Mouse (Mus musculus) MEL (cell line): ENCODE results near the gene Hoxd11. TPM values are rescaled to one million over a fixed set of nuclear protein-coding genes. Genes with fewer than 3 reads are reported as not detected.

Experiments
- DNase-seq: peaks from one replicate; pipeline ENCODE4 v3.0.0; 2011; ENCODE audit warnings: low read depth, low spot score
- H3K27ac ChIP-seq: 2 replicates; pipeline ENCODE4 v1.5.1; 2012; ENCODE audit warnings: low read depth, mild to moderate bottlenecking, control low read depth, low read length, moderate library complexity; ENCODE audit not compliant: control insufficient read depth
- H3K27me3 ChIP-seq, 2 experiments: fragments of 150-350 bp in 1 of 2; sonication (generic) in 1 of 2; 2 replicates each; pipeline ENCODE4 v1.6.1; 2012; ENCODE audit warnings: low read length in 2 of 2, mild to moderate bottlenecking in 2 of 2, improper control_type of control experiment in 1 of 2, moderate library complexity in 1 of 2; ENCODE audit not compliant: insufficient read depth in 2 of 2, control insufficient read depth in 1 of 2
- H3K36me3 ChIP-seq, 2 experiments: 2 replicates each; pipeline ENCODE4 v1.6.1; 2012 to 2014; ENCODE audit warnings: low read length in 2 of 2, improper control_type of control experiment in 1 of 2, inconsistent platforms in 1 of 2, mild to moderate bottlenecking in 1 of 2; ENCODE audit not compliant: insufficient read depth in 2 of 2, control insufficient read depth in 1 of 2
- H3K4me1 ChIP-seq, 2 experiments: fragments of 150-350 bp in 1 of 2; sonication (generic) in 1 of 2; 2 replicates each; pipeline ENCODE4 v1.6.1; 2012; ENCODE audit warnings: low read length in 2 of 2, improper control_type of control experiment in 1 of 2, mild to moderate bottlenecking in 1 of 2; ENCODE audit not compliant: insufficient read depth in 2 of 2, control insufficient read depth in 1 of 2
- H3K4me3 ChIP-seq, 2 experiments: fragments of 150-350 bp in 1 of 2; sonication (generic) in 1 of 2; 2 replicates each; pipeline ENCODE4 v1.5.1; 2012; ENCODE audit warnings: low read depth in 2 of 2, low read length in 2 of 2, mild to moderate bottlenecking in 2 of 2, moderate library complexity in 2 of 2, control low read depth in 1 of 2, improper control_type of control experiment in 1 of 2; ENCODE audit not compliant: control insufficient read depth in 1 of 2, insufficient read depth in 1 of 2
- H3K79me2 ChIP-seq: 2 replicates; pipeline ENCODE4 v1.6.1; 2012; ENCODE audit warnings: mild to moderate bottlenecking, low read length, moderate library complexity; ENCODE audit not compliant: control insufficient read depth, poor library complexity, insufficient read depth
- H3K9ac ChIP-seq: 2 replicates; pipeline ENCODE4 v1.6.1; 2012; ENCODE audit warnings: low read depth, mild to moderate bottlenecking, control low read depth, low read length, moderate library complexity; ENCODE audit not compliant: control insufficient read depth, poor library complexity, severe bottlenecking
- H3K9me3 ChIP-seq: fragments of 150-350 bp; sonication (generic); replicated peaks from 2 replicates; pipeline ENCODE4 v1.6.1; 2012; ENCODE audit warnings: mild to moderate bottlenecking, low read length, improper control_type of control experiment, moderate library complexity; ENCODE audit not compliant: insufficient read depth
- CTCF ChIP-seq, 3 experiments: IDR thresholded peaks in 2 of 3; conservative IDR thresholded peaks in 1 of 3; 2 replicates each; pipeline ENCODE4 v1.5.1; 2011 to 2012; ENCODE audit warnings: low read length in 3 of 3, low read depth in 2 of 3, mild to moderate bottlenecking in 2 of 3, improper control_type of control experiment in 1 of 3, inconsistent platforms in 1 of 3, mixed read lengths in 1 of 3, moderate library complexity in 1 of 3; ENCODE audit not compliant: control insufficient read depth in 1 of 3, insufficient read depth in 1 of 3, poor library complexity in 1 of 3, severe bottlenecking in 1 of 3
- E2F4 ChIP-seq: IDR thresholded peaks from 2 replicates; pipeline ENCODE4 v1.6.1; 2011; ENCODE audit warnings: low read depth, low read length, improper control_type of control experiment, borderline replicate concordance
- EP300 ChIP-seq, 2 experiments: IDR thresholded peaks; 2 replicates each; pipeline ENCODE4 v1.6.1; 2011; ENCODE audit warnings: improper control_type of control experiment in 2 of 2, low read length in 2 of 2, low read depth in 1 of 2, mild to moderate bottlenecking in 1 of 2
- ETS1 ChIP-seq: IDR thresholded peaks from 2 replicates; pipeline ENCODE4 v1.6.1; 2012; ENCODE audit warnings: low read depth, mild to moderate bottlenecking, inconsistent platforms, low read length, improper control_type of control experiment, moderate library complexity
- GABPA ChIP-seq: IDR thresholded peaks from 2 replicates; pipeline ENCODE4 v1.6.1; 2012; ENCODE audit warnings: low read depth, mild to moderate bottlenecking, inconsistent platforms, low read length, improper control_type of control experiment, moderate library complexity
- GATA1 ChIP-seq: IDR thresholded peaks from 2 replicates; pipeline ENCODE4 v1.6.1; 2011; ENCODE audit warnings: low read depth, low read length, improper control_type of control experiment
- HCFC1 ChIP-seq: IDR thresholded peaks from 2 replicates; pipeline ENCODE4 v1.6.1; 2012; ENCODE audit warnings: low read depth, mild to moderate bottlenecking, inconsistent platforms, low read length, improper control_type of control experiment, moderate library complexity
- JUND ChIP-seq: IDR thresholded peaks from 2 replicates; pipeline ENCODE4 v1.6.1; 2011; ENCODE audit warnings: low read depth, mild to moderate bottlenecking, improper control_type of control experiment, low read length
- KAT2A ChIP-seq: conservative IDR thresholded peaks from 2 replicates; pipeline ENCODE4 v1.6.1; 2012; ENCODE audit warnings: low read depth, low read length, improper control_type of control experiment, inconsistent platforms
- MAFK ChIP-seq: IDR thresholded peaks from 2 replicates; pipeline ENCODE4 v1.6.1; 2011; ENCODE audit warnings: low read depth, mild to moderate bottlenecking, low read length, improper control_type of control experiment, borderline replicate concordance
- MAX ChIP-seq: IDR thresholded peaks from 2 replicates; pipeline ENCODE4 v1.6.1; 2011; ENCODE audit warnings: low read length, improper control_type of control experiment
- MAZ ChIP-seq: IDR thresholded peaks from 2 replicates; pipeline ENCODE4 v1.6.1; 2012; ENCODE audit warnings: low read depth, mild to moderate bottlenecking, inconsistent platforms, low read length, improper control_type of control experiment
- MXI1 ChIP-seq: IDR thresholded peaks from 2 replicates; pipeline ENCODE4 v1.6.1; 2011; ENCODE audit warnings: mild to moderate bottlenecking, low read depth, low read length, improper control_type of control experiment
- MYC ChIP-seq: IDR thresholded peaks from 2 replicates; pipeline ENCODE4 v1.6.1; 2011; ENCODE audit warnings: low read depth, mild to moderate bottlenecking, low read length, improper control_type of control experiment, moderate library complexity
- POLR2A ChIP-seq, 2 experiments: IDR thresholded peaks; 2 replicates each; pipeline ENCODE4 v1.6.1; 2011 to 2012; ENCODE audit warnings: low read length in 2 of 2, mild to moderate bottlenecking in 2 of 2, control low read depth in 1 of 2, improper control_type of control experiment in 1 of 2, low read depth in 1 of 2, moderate library complexity in 1 of 2; ENCODE audit not compliant: control insufficient read depth in 1 of 2, insufficient read depth in 1 of 2, poor library complexity in 1 of 2
- POLR2AphosphoS2 ChIP-seq: IDR thresholded peaks from 2 replicates; pipeline ENCODE4 v1.6.1; 2011; ENCODE audit warnings: low read length, improper control_type of control experiment
- POLR2AphosphoS5 ChIP-seq: IDR thresholded peaks from 2 replicates; pipeline ENCODE4 v1.6.1; 2012; ENCODE audit warnings: low read depth, borderline replicate concordance, mild to moderate bottlenecking, inconsistent platforms, low read length, moderate library complexity, mixed read lengths
- RCOR1 ChIP-seq: IDR thresholded peaks from 2 replicates; pipeline ENCODE4 v1.6.1; 2012; ENCODE audit warnings: low read depth, mild to moderate bottlenecking, inconsistent platforms, low read length, improper control_type of control experiment
- TAL1 ChIP-seq: IDR thresholded peaks from 2 replicates; pipeline ENCODE4 v1.6.1; 2012; ENCODE audit warnings: mild to moderate bottlenecking, inconsistent platforms, low read length, moderate library complexity, mixed read lengths
- UBTF ChIP-seq: IDR thresholded peaks from 2 replicates; pipeline ENCODE4 v1.6.1; 2012; ENCODE audit warnings: low read depth, mild to moderate bottlenecking, inconsistent platforms, low read length, improper control_type of control experiment, moderate library complexity, borderline replicate concordance; ENCODE audit not compliant: insufficient read depth
- USF1 ChIP-seq: IDR thresholded peaks from 2 replicates; pipeline ENCODE4 v1.6.1; 2014; ENCODE audit warnings: low read depth, mild to moderate bottlenecking, inconsistent platforms, low read length, improper control_type of control experiment, moderate library complexity
- ZC3H11A ChIP-seq: IDR thresholded peaks from 2 replicates; pipeline ENCODE4 v1.6.1; 2012; ENCODE audit warnings: low read depth, mild to moderate bottlenecking, inconsistent platforms, low read length, improper control_type of control experiment
- ZNF384 ChIP-seq: IDR thresholded peaks from 2 replicates; pipeline ENCODE4 v1.6.1; 2012; ENCODE audit warnings: low read depth, mild to moderate bottlenecking, inconsistent platforms, low read length, improper control_type of control experiment
- polyA plus RNA-seq, 2 experiments: library from polyadenylated mRNA; stranded (reverse) in 1 of 2; unstranded in 1 of 2; fragments of >175 nt in 1 of 2; fragments of >200 nt in 1 of 2; gene quantifications; 2 replicates each; pipeline versions ENCODE4 v1.2.1 to v1.2.4; 2012; ENCODE audit warnings: low replicate concordance in 2 of 2, low read depth in 1 of 2; ENCODE audit not compliant: insufficient read length in 2 of 2, insufficient read depth in 1 of 2, missing spikeins in 1 of 2
- total RNA-seq: library from RNA; depleted of rRNA; stranded (reverse); fragments of 300-350 nt; gene quantifications from 2 replicates; pipeline ENCODE4 v1.2.3, GENCODE M21; 2012

The Hoxd11 gene
- total and polyA plus RNA-seq, 3 experiments, result not detected

- Histone ChIP-seq H3K36me3 (no peaks in the 10 kb centered on the region), H3K27me3 (peaks cover 2 to 3% of the 10 kb centered on the region in 2 experiments; a peak in 3 of 4 replicates), H3K27ac (no peak overlapping the region), H3K4me1 (no peaks in the 10 kb centered on the region)
- no peak for DNase-seq
- TF ChIP-seq MAFK, result no peak
- no peak for TF ChIP-seq CTCF (IDR thresholded peaks at IDR 0.05 in 2 of 3, conservative IDR thresholded peaks at IDR 0.05 in 1 of 3; ENCODE audit: control insufficient read depth in 1 of 3, insufficient read depth in 1 of 3, low read depth in 2 of 3, low read length in 3 of 3, poor library complexity in 1 of 3, severe bottlenecking in 1 of 3)
- no peak for TF ChIP-seq HCFC1
- TF ChIP-seq MYC, result no peak
- TF ChIP-seq POLR2AphosphoS2, result no peak
- TF ChIP-seq POLR2AphosphoS5, result no peak
- no peak for TF ChIP-seq ZC3H11A
- no peak for TF ChIP-seq E2F4
- no peak for TF ChIP-seq ETS1
- TF ChIP-seq, all 39 proteins: peak for 0
- Histone ChIP-seq H3K9ac (no peak overlapping the region), H3K9me3 (no peaks in the 10 kb centered on the region), H3K79me2 (no peaks in the 10 kb centered on the region), H3K4me3 (no peak overlapping the region)
These were observed 5.4 kb upstream of the Hoxd11 start for GRCm38 (mm10) chr2:74673835-74674425.

- Histone ChIP-seq H3K9ac (no peak within 1 kb of the TSS), H3K79me2 (no peaks in the 10 kb centered on the region), H3K9me3 (no peaks in the 10 kb centered on the region), H3K4me3 (no peak within 1 kb of the TSS), H3K36me3 (no peaks in the 10 kb centered on the region), H3K27me3 (peaks cover 2 to 3% of the 10 kb centered on the region in 2 experiments; a peak in 3 of 4 replicates), H3K4me1 (no peaks in the 10 kb centered on the region), H3K27ac (no peak within 1 kb of the TSS)
- TF ChIP-seq MXI1 (no peak), ZNF384 (no peak), TAL1 (no peak), E2F4 (no peak), USF1 (no peak), KAT2A (no peak), HCFC1 (no peak), GABPA (no peak), UBTF (no peak), RCOR1 (no peak), POLR2A (IDR thresholded peaks at IDR 0.05; ENCODE audit: control insufficient read depth in 1 of 2, insufficient read depth in 1 of 2, low read depth in 1 of 2, low read length in 2 of 2, poor library complexity in 1 of 2) (no peak), ETS1 (no peak), EP300 (IDR thresholded peaks at IDR 0.05; ENCODE audit: low read depth in 1 of 2, low read length in 2 of 2) (no peak), CTCF (IDR thresholded peaks at IDR 0.05 in 2 of 3, conservative IDR thresholded peaks at IDR 0.05 in 1 of 3; ENCODE audit: control insufficient read depth in 1 of 3, insufficient read depth in 1 of 3, low read depth in 2 of 3, low read length in 3 of 3, poor library complexity in 1 of 3, severe bottlenecking in 1 of 3) (no peak), GATA1 (no peak), MYC (no peak), JUND (no peak), MAX (no peak), MAZ (no peak)
- DNase-seq, result no peak
These were observed 4.3 kb upstream of the Hoxd11 start, which contains the start of gene Hoxd12 for GRCm38 (mm10) chr2:74674881-74675665. Gene Hoxd12, plus strand, starts transcription at chr2:74675013.
